Mouse (Mus musculus) testis, adult 2 months (tissue): ENCODE data around the gene Ints13.

ENCODE experiments used
- CTCF ChIP-seq: fragments of 200-500 bp; IDR thresholded peaks from 2 replicates; pipeline ENCODE4 v1.5.1; 2012; ENCODE audit warnings: low read depth, mild to moderate bottlenecking, inconsistent platforms, low read length, moderate library complexity; ENCODE audit not compliant: control insufficient read depth, insufficient read depth, insufficient replicate concordance
- POLR2A ChIP-seq: fragments of 200-500 bp; IDR thresholded peaks from 2 replicates; pipeline ENCODE4 v1.6.1; 2012; ENCODE audit warnings: low read depth, mild to moderate bottlenecking, inconsistent platforms, low read length, moderate library complexity; ENCODE audit not compliant: control insufficient read depth

DNA sequence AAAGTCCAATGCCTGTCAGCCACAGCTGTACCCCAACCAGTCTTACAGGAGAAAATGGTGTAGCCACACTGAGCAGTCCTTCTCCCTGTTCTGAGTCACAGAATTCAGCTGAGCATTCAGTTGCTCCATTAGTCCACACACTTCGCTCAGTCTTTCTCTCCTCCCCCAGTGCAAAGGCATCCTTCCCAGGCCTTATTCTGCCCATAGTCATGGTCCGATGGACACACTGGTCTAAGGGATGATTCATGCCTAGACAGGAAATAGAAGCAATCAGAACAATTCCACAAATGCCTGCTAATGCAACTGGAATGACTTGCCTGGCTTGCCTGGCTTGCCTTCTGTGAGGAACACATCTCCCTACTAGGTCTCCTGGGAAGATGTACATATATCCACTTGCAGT is 50.1 kb downstream of the Ints13 start:
- TF ChIP-seq CTCF (no peak), POLR2A (no peak)
